Mouse (Mus musculus) embryonic fibroblast, embryonic 13.5 days (primary cell): ENCODE data around the gene Pde4d.

ENCODE experiments used
- CTCF ChIP-seq: IDR thresholded peaks from 2 replicates; pipeline ENCODE4 v1.5.1; 2011; ENCODE audit warnings: mild to moderate bottlenecking, control low read depth, low read length, moderate library complexity, borderline replicate concordance; ENCODE audit not compliant: insufficient read depth
- POLR2A ChIP-seq: IDR thresholded peaks from 2 replicates; pipeline ENCODE4 v1.6.1; 2011; ENCODE audit warnings: low read depth, mild to moderate bottlenecking, control low read depth, low read length, moderate library complexity

DNA sequence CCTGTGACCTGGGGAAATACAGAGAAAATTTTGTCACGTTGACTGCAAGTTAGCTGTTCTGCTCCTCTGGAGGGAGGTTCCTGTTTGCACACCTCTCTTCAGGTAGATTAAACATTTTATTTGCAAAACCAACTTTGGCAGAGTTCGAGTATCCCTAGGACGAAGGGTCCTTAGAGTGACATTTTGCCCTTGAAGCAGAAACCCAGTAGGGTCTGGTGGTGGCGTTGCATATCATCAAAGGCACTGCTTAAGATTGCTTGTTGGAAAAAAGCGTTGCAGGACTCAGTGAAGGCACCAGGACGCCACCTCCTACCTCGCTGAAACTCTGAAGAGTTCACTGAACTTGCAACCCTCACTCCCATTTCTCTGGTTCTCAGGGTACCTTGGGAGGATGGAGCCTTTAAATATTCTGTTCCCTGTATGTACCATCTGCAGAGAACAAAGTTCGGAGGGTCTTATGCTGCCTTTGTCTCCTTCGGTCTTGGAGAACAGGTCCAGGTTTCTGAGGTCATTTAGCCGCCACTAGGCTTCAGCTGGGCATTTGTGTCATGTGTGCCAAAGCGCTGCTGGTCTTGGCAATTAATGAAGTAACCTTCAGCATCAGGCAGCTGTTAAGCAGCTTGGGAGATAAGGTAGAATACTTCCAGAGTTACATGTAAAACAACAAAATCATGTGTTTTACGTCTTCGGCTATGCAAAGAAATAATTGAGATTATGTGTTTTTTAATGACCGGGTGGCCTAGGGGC lies 1454.2 kb downstream of the Pde4d start:
- TF ChIP-seq CTCF, result no peak
- TF ChIP-seq POLR2A, result no peak
